Mouse (Mus musculus): Measurements from ENCODE around the gene Fancc. TPM values are rescaled to one million over a fixed set of nuclear protein-coding genes. Genes with fewer than 3 reads are reported as not detected.

The Fancc gene
- total RNA-seq, 2 experiments from 2014 or later: 7.6 to 13.0 TPM

GRCm38 (mm10) chr13:63347639-63348038, 149.4 kb downstream of the Fancc start:
- DNase-seq: no peak

DNA sequence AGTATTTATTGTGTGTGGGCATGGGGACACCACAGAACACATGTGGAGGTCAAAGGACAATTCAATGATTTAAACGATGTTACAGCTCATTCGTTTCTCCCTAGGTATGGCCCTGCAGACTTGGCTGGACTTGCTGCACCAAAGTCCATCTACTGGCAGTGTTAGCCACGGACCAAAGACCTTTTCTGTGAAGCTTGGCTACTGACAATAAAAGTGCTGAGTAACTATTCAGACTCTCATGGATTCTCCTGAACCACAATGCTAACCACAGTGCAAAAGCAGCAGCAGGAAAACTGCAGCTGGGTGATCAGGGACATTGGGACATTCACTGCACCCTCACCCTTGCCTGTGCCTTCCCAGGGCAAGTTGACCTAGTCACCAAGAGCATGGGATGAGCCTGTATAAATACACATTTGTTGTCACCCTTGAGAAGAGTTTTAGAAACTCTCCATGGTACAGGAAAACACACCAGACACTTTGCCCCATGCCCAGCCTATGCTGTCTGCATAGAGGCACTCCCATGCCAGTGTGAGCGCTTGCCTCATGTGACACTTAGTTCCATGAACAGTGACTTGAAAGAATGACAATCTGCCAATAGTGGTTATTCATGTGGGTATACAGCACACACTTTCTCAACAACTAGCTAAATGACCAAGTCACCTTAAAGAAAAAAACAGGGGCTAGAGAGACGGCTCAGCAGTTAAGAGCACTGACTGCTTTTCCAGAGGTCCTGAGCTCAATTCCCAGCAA, 151.4 kb downstream of the Fancc start:
- no peak for DNase-seq

DNA sequence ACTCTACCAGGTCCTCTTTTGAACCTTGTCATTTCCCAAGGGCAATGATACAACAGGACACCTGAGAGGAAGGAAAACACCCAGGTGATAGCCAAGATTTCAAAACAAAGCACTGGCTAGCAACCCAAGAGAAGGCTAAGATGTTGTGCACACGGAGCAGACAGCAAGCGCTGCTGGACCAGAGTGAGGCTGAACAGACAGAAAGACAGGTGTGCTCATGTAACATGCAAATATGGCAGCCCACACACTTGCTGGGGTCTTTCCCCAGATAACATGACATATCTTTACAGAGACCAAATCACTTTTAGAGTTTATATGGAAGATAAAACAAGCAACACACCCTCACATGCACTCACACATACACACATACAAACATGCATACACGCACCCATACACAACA, 152.6 kb downstream of the Fancc start:
- DNase-seq: no peak

GRCm38 (mm10) chr13:63342781-63343180, 154.3 kb downstream of the Fancc start:
- DNase-seq: no peak

DNA sequence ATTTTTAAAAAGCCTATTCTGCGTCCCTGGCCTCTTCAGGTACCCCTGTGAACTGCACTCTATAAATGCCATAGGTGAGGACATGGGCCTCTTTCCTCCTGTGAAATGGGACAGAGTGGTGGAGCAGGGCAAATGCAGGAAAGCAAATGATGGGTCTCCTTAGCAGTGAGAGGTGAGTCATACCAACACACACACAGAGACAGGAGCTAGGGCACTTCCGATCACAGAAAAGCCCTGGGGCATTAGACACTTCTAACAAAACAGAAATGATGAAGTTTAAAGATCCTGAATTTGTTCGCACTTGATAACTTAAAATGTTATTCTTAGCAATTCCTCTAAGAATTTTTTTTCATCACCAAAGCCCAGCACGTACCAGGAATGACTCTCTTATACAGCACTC, 157.1 kb downstream of the Fancc start:
- DNase-seq: no peak

DNA sequence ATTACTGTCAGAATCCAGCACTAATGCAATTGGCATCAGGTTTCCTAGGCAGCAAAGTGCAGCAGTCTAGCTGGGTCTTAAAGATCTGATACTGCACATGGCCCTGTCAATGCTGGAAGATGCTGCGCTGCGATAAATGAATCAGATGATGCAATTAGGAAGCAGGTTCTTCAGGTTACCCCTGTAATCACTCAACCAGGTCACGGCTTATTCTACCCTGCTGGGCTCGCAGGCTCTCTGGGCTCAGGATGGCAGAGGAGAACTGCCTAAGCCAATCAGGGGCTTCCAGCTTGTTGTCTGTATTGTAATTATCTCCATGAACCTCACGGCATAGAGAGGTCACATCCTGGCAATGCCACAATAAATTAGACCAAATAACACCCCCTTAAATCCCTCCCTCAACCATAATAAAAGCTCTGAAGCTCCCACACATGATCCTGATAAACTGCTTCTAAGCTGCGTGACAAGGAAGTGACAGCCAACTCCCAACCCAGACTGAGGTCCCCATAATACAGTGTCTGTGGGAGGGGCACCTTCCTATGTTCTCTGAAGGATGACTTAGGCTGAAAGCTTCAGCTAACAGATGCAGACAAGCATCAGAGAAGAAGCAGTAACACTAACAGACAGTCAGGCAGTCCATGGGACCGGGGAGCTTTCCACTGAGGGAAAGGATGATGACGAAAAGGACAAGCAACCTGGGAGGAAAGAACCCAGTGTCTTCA, 159.7 kb downstream of the Fancc start:
- DNase-seq: no peak

DNA sequence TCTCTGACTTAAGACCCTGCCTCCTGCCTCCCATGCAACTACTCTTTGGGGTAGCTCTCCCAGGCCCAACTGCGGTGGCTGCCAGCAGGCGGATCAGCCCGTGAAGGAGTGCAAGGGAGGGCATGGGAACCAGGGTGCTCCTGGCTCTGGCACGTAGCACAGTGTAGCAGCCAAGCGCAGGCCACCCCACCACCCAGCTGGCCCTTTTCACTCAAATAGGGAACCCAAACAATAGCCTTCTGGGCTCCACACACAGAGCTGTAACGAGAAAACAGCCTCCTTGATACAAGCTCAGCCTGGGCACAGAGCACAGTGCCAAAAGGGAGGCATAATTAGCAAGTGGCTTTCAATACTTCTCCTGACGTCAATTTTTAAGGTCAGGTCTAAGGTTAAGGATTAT, 160.7 kb downstream of the Fancc start:
- no peak for DNase-seq

DNA sequence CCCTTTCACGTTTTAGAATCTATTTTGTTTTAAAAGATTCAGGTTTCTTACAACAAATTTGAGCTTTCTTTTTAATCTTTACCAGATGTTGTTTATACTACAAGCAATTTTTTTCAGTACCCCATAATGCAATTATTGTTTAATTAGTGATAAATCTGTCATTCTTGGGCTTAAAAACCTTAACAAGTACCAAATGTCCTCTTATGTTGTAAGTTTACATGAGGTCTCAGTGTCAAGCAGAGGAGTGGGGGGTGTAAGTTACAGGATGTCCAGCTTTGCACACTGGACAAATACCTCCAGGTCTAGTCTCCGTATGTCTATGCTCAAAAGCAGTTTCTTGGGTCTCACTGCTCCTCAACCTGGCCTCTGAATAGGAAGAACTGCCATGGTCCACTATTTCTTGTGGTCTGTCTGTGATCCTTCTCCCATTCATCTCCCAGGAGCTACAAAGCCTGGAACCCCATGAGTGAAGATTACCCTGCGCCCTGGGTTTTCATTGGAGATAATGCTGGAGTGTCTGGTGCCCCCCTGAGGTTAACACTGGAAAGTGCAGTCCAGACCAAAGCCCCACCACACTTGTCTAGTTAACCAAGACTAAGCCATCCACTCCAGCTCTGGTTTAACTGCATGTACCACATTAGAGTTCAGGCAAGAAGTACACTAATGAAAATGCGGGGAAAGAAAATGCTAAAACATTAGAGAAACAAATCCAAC, 161.5 kb downstream of the Fancc start:
- DNase-seq: peak; percentile 51

DNA sequence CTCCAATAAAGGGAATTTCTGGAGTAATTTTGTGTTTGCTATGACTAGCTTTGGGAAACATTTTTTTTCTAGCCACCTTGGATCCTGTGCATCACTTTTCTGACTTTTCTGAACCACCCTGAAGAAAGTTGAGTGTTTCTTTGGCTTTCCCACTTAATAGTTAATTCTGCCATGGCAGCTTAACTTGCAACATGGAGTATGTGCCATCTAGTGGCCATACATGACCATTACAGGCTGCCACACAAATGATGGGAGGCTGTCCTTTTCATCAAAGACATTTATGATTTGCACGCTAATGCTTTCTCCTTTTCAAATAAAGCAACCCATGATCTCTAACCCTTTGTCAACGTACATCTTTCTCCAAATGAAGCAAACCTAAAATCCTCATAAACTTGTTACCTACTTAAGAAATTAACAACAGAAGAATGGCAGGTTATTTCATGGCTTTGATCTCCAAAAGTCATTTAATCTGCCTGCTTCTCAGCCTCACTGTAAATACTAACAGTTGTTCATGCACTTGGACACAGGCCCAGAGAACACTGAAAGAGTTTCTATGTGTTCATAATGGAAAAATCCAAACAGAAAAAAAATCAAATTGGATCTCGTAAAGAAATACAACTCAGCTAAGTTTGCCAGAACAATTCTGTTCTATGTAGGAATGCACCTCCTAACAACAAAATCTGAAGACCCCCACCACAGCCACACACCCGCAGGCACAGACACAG, 164.3 kb downstream of the Fancc start:
- DNase-seq: peak; percentile 72

GRCm38 (mm10) chr13:63331379-63331778, 165.7 kb downstream of the Fancc start:
- DNase-seq: peak; percentile 86

GRCm38 (mm10) chr13:63330236-63330860, 166.7 kb downstream of the Fancc start:
- DNase-seq: no peak

DNA sequence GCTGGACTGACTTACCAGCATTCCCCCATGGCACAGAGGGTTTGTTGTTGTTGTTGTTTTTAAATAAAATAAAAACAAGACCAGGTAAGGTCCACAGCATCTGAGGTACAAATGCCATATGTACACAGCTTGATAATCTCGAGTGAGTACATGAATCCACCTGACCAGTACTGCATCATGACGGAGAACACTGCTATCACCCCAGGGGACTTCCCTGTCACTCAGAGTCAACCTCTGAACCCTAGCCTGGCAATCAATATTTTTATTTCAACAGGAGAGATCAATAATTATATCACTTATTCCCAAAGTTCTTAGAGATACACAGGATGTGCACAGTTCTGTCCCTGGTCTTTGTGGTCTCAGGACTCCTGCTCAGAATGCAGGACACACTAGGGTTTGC, 171.1 kb downstream of the Fancc start:
- DNase-seq: no peak

DNA sequence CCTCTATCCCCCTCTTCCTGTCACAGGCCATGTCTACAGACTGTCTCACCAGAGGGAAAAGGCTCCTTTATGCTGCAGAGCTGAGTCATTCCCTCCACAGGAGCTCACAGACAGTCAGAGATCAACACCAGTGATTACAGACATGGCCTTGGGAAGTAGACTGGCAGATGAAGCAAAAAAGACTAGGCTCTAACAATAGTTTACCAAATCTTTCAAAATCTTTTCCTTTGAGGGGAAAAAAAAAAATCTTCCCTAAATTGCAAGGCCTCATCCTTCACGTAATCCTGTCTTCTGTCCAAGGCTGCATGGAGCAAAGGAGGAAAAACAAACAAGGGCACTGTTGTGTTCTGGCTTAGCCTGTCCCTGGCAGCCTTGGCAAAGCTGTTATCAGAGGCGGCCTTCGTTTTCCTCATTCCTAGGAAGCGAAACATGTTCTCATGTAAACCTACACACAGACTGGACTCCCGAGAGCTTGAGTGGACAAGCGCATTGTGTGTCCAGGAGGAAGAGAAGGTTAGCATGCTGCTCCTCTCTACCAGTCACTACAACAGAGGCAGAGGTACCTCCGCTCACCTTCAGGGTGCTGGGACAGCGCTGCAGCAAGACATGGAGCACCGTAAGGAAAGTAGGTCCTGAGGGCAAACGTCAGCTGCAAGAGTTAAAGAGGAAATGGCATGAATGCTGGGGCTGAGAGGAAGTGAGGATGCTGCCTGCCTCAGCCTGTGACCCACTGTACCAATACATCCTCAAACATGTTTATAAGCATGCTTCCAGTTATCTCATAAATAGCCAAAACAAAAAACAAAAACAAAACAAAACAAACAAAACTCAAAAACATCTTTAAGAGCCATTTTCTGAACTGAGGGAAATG, 171.9 kb downstream of the Fancc start:
- peak; percentile 61 for DNase-seq

GRCm38 (mm10) chr13:63324311-63324710, 172.8 kb downstream of the Fancc start:
- no peak for DNase-seq

DNA sequence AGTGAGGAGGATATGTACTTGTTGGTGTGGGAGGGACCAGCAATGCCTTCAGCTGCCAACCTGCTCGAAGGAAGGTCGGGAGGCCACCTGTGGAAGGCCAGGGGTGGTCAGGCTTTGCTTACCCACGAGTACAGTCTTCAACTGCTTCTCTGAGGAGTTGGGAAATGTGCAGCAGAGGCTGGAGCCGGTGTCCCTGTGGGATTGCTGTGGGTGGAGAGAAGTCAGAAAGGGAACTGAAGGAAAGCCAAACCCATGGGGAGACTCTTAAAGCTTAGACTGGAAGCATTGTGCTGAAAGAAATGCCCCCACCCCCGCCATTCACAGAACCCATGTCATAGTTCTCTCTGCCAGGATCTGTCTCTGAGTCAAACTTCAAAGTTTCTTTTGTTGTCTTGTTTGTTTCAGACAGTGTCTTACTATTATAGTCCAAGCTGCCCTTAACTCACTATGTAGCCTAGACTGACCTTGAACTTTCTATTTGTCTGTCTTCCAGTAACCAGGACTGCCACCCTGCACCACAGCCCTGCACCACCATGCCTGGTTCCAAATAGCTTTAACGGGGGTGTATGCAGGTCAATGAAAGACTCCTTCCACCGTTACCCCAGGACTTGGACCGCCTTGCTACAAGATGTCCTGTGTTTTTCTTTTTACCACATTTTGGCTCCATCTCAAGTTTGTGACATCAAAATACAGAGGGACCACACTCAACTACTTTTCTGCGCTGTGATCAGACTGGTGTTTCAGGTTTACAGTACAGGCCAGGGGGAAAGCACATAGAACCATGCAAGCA, 173.6 kb downstream of the Fancc start:
- DNase-seq: peak; percentile 74

DNA sequence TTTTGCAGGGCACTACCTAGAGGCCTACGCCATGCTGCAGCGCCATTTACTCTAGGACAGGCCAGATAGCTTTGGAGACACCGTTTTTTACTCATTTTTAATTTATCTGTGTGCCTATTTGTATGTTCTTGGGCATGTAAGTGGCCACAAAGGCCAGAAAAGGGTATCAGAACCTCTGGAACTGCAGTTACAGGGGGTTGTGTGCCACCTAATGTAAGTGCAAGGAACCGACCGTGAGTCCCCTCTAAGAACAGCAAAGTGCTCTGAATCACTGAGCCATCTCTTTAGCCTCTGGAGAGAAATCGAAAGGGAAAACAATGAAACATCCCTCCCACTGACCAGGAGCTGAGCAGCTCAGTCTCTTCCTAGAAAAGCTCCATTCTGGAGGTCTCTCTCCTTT, 174.3 kb downstream of the Fancc start:
- no peak for DNase-seq

DNA sequence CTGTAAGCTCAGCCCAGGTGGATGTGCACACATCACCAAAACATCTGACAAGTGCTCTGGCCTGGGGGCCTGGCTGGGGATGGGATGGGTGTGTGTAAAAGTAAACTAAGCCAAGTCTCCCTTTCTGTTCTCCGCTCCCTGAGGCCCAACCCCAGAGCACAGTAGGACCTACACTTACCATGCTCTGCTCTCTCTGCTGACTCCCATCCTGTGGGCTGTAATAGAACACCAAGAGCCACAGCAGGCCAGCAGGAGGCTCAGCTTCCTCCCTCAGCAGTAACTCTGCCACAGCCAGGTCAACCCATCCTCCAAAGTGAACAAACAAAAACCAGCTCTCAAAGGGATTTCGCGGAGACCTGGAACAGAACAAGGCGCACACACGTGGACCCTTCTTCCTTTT, 175.4 kb downstream of the Fancc start:
- DNase-seq: no peak

GRCm38 (mm10) chr13:63319814-63320213, 177.3 kb downstream of the Fancc start:
- no peak for DNase-seq

GRCm38 (mm10) chr13:63317681-63318104, 179.4 kb downstream of the Fancc start:
- peak; percentile 67 for DNase-seq

DNA sequence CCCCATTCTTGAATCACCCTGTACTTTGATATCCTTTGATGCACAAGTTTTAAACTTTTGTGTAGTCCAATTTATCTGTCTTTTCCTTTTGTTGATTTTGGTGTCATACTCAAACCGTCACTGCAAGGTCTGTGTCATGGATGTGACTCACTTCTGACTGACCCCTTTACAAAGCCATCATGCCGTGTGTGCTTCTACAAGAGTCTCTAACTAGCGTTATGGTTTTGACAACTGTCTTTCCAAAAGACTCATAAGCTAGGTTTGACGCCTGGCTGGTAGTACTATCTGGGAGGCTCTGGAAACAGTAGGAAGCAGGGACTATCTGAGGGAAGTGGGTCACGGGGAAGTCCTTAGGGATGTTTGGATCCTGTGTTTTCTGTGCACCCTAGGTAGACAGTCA, 180.7 kb downstream of the Fancc start:
- no peak for DNase-seq

Data from adrenal gland, postnatal 10 days (tissue).